Mouse (Mus musculus) olfactory bulb, adult 2 months (tissue): Measurements from ENCODE around the gene Tnfsf10.

Experiments
- CTCF ChIP-seq: fragments of 200-500 bp; IDR thresholded peaks from 2 replicates; pipeline ENCODE4 v1.5.1; 2012; ENCODE audit warnings: low read depth, mild to moderate bottlenecking, low read length, moderate library complexity; ENCODE audit not compliant: insufficient read depth
- POLR2A ChIP-seq: fragments of 200-500 bp; IDR thresholded peaks from 2 replicates; pipeline ENCODE4 v1.6.1; 2012; ENCODE audit warnings: mild to moderate bottlenecking, low read depth, low read length, moderate library complexity; ENCODE audit not compliant: insufficient read depth

GRCm38 (mm10) chr3:27338437-27338836 lies 21.6 kb downstream of the Tnfsf10 start:
- TF ChIP-seq CTCF: no peak
- TF ChIP-seq POLR2A: no peak
